Mouse (Mus musculus) olfactory bulb, adult 2 months (tissue): ENCODE data around the gene St3gal4.

ENCODE experiments used
- CTCF ChIP-seq: fragments of 200-500 bp; IDR thresholded peaks from 2 replicates; pipeline ENCODE4 v1.5.1; 2012; ENCODE audit warnings: low read depth, mild to moderate bottlenecking, low read length, moderate library complexity; ENCODE audit not compliant: insufficient read depth
- POLR2A ChIP-seq: fragments of 200-500 bp; IDR thresholded peaks from 2 replicates; pipeline ENCODE4 v1.6.1; 2012; ENCODE audit warnings: mild to moderate bottlenecking, low read depth, low read length, moderate library complexity; ENCODE audit not compliant: insufficient read depth

GRCm38 (mm10) chr9:35092904-35093303, 26.2 kb downstream of the St3gal4 start:
- TF ChIP-seq POLR2A = no peak
- no peak for TF ChIP-seq CTCF
